Mouse (Mus musculus) midbrain, embryonic 12.5 days (tissue): Measurements from ENCODE around the gene Camta2. TPM values are rescaled to one million over a fixed set of nuclear protein-coding genes. Genes with fewer than 3 reads are reported as not detected.
A peak's percentile ranks its signal among the peaks of the same experiment; 100 is the strongest.

ENCODE experiments used
- ATAC-seq: fragments of 200-750 bp; cut with Nextera tagmentation; 2 replicates; pipeline ENCODE4 v1.8.0; 2017; ENCODE audit warnings: low read depth, moderate TSS enrichment, moderate library complexity; ENCODE audit not compliant: low FRiP score
- H3K27ac ChIP-seq: fragments of 300-500 bp; sonication (generic); replicated peaks from 2 replicates; pipeline ENCODE4 v1.5.1; 2016; ENCODE audit warnings: mild to moderate bottlenecking
- H3K27me3 ChIP-seq: fragments of 300-500 bp; sonication (generic); 2 replicates; pipeline ENCODE4 v1.6.1; 2016; ENCODE audit warnings: mild to moderate bottlenecking
- H3K36me3 ChIP-seq: fragments of 300-500 bp; sonication (generic); 2 replicates; pipeline ENCODE4 v1.6.1; 2016
- H3K4me1 ChIP-seq: fragments of 300-500 bp; sonication (generic); 2 replicates; pipeline ENCODE4 v1.6.1; 2016
- H3K4me2 ChIP-seq: fragments of 300-500 bp; sonication (generic); replicated peaks from 2 replicates; pipeline ENCODE4 v1.6.1; 2016; ENCODE audit warnings: mild to moderate bottlenecking, moderate library complexity
- H3K4me3 ChIP-seq: fragments of 300-500 bp; sonication (generic); 2 replicates; pipeline ENCODE4 v1.5.1; 2016; ENCODE audit warnings: mild to moderate bottlenecking
- H3K9ac ChIP-seq: fragments of 300-500 bp; sonication (generic); replicated peaks from 2 replicates; pipeline ENCODE4 v1.6.1; 2016; ENCODE audit warnings: mild to moderate bottlenecking, moderate library complexity
- H3K9me3 ChIP-seq: fragments of 300-500 bp; sonication (generic); 2 replicates; pipeline ENCODE4 v1.6.1; 2016; ENCODE audit warnings: mild to moderate bottlenecking
- WGBS: fragments of 180-500 bp; shearing (Covaris S2); methylation state at CpG from one replicate; pipeline ENCODE4 v1.1.7; 2016; 5-methylcytosine and 5-hydroxymethylcytosine counted together
- polyA plus RNA-seq: library from polyadenylated mRNA; unstranded; fragments of >200 nt; fragmentation: Nextera tagmentation; extraction: Ambion mirVana; gene quantifications from 2 replicates; pipeline ENCODE4 v1.2.1, GENCODE M21; 2016

Camta2 gene
- 13.0 and 14.9 TPM in 2 replicates for polyA plus RNA-seq

DNA sequence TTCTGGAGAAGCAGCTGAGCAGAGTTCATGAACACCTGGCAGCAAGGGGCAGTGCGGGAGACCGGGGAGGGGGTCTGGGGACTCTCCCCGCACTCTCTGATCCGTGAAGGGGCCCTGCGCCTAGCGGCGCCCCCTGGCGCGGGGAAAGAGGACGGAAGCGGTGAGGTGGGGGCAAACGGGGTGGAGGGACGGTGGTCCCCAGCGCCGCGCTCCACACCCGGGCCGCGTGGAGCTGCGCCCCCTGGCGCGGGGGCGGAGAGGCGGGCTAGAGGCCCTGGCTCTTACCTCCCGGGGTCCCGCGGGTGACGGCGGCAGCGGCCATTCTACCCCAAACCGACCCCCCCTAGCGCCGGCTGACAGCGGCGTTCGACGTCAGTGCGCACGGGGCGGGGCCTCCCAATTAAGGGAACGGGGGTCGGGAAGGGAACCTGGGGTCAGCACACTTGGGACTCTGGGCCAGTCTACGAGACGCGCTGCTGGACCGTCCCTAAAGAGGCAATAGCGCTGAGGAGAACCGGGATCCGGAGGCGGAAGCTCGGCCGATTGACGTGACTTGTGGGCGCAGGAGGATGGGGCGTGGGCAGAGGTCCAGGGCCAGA, at the start of gene Camta2:
Gene Camta2 (minus strand): TSS at position 505 of the 599 bp plus-strand sequence.
- peaks cover 21% of the 10 kb centered on the region for H3K36me3 ChIP-seq
- peak within 1 kb of the TSS; percentile 67 for H3K4me2 ChIP-seq
- peaks cover 23% of the 10 kb centered on the region for H3K4me1 ChIP-seq
- H3K27me3 ChIP-seq = 0 out of 2 replicates have a peak, but pooled peaks cover 3% of the 10 kb centered on the region
- H3K27ac ChIP-seq = peak within 1 kb of the TSS; percentile 70
- H3K9me3 ChIP-seq = no peaks in the 10 kb centered on the region
- 1% methylated on average over 55 of the region's 55 CpGs for WGBS
- peak within 1 kb of the TSS; percentile 83 for H3K4me3 ChIP-seq
- H3K9ac ChIP-seq = peak within 1 kb of the TSS; percentile 78
- ATAC-seq = peak; percentile 87

DNA sequence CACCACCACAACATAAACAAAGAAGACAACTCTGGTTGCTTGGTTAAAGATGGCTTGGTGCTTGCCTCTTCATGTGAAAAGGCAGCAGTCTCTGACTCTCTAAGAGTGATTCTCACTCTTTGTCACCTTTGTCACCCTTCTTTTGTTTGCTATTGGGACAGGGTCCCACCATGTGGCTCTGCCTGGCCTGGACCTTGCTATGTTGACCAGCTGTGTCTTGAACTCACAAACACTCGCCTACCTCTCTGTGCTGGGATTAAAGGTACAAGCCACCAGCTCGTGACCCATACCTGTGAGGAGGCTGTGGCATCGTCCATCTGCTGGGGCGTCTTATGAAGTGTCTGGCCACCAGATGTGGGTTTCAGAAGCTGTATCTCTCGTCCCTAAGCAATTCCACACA, 45.4 kb upstream of the Camta2 start:
- Histone ChIP-seq H3K4me3 (no peak overlapping the region), H3K4me1 (no peaks in the 10 kb centered on the region), H3K9ac (no peak overlapping the region), H3K36me3 (peaks cover 12% of the 10 kb centered on the region), H3K9me3 (no peaks in the 10 kb centered on the region), H3K27me3 (no peaks in the 10 kb centered on the region), H3K27ac (no peak overlapping the region), H3K4me2 (no peak overlapping the region)
- 76% methylated on average over 5 of the region's 5 CpGs for WGBS
- no peak for ATAC-seq

DNA sequence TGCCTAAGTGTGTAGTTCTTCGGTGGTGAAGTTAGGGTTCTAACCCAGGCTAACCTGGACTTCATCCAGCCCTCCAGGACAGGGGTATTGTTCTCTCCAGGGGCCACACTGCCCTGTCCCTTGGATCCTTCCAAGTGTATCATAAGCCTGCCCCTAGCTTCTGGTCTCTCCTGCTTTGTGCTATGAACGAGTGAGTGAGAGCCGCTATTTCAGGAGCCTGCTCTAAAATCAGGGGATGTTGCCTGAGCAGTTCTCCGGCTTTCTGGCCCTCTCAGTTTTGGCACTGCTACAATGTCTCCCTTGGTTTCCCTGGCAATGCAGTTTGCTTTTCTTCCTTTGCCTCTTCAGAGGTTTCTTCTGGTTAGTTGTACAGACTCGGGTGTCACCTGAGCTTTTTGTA, 43.3 kb upstream of the Camta2 start:
- no peaks in the 10 kb centered on the region for H3K9me3 ChIP-seq
- no peak overlapping the region for H3K9ac ChIP-seq
- H3K27ac ChIP-seq = no peak overlapping the region
- H3K4me1 ChIP-seq = no peaks in the 10 kb centered on the region
- H3K27me3 ChIP-seq = no peaks in the 10 kb centered on the region
- no peak overlapping the region for H3K4me2 ChIP-seq
- H3K4me3 ChIP-seq = no peak overlapping the region
- 72% methylated on average over 5 of the region's 5 CpGs for WGBS
- no peak for ATAC-seq
- H3K36me3 ChIP-seq = peaks cover 33% of the 10 kb centered on the region

DNA sequence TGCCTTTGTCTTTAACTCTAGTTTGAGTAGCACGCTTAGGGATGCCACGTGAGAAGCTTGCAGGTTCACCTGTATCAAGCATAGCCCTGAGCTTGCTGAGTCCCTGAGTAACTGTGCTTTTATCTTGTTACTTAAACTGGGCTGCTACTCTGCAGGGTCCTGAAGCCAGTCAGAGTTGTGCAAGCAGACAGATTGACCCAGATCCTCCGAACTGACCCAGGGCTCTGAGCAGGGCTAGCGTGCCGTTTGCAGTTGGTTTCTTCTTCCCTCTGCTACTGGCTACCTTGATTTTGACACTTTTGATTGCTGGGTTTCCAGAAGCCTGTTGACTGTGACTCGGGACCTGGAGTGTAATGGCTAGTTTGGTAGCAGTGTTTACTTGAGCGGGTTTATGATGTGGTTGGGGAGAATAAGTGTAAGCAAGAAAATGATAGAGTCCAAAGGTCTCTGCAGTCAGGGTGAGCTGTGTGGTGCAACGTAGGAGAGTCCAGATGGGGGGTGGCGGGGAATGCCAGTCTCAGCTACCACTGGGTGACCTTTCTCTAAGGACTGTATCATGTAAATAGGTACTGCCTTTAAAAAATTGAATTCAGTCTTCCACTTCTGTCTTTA, 42.6 kb upstream of the Camta2 start:
- Histone ChIP-seq H3K9ac (no peak overlapping the region), H3K4me3 (no peak overlapping the region), H3K27me3 (no peaks in the 10 kb centered on the region), H3K4me1 (no peaks in the 10 kb centered on the region), H3K4me2 (no peak overlapping the region), H3K27ac (no peak overlapping the region), H3K9me3 (no peaks in the 10 kb centered on the region), H3K36me3 (peaks cover 39% of the 10 kb centered on the region)
- ATAC-seq = no peak
- WGBS = 88% methylated on average over 9 of the region's 9 CpGs

DNA sequence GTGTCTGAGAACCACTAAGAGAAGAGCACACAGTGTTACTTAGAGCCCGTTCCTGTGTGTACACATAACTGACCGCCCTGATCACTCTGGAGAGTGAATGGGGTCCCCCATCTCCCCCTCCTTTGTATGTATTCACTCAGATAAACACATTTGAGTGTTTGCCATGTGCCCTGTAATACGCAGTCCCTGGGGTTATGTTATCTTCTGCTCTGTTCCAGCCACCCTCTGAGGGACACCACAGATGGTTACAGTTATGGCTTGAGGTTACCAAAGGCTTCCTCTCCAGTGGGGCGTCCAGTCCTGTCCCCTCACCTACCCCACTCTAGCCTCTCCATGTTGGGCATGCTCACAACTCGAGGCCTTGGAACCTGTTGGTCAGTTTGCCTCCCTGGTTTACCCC, 39.5 kb upstream of the Camta2 start:
- H3K4me3 ChIP-seq = no peak overlapping the region
- no peak overlapping the region for H3K9ac ChIP-seq
- no peak overlapping the region for H3K27ac ChIP-seq
- H3K4me2 ChIP-seq = no peak overlapping the region
- no peak for ATAC-seq
- peaks cover 64% of the 10 kb centered on the region for H3K36me3 ChIP-seq
- H3K9me3 ChIP-seq = no peaks in the 10 kb centered on the region
- WGBS = 94% methylated on average over 5 of the region's 5 CpGs
- no peaks in the 10 kb centered on the region for H3K27me3 ChIP-seq
- no peaks in the 10 kb centered on the region for H3K4me1 ChIP-seq

DNA sequence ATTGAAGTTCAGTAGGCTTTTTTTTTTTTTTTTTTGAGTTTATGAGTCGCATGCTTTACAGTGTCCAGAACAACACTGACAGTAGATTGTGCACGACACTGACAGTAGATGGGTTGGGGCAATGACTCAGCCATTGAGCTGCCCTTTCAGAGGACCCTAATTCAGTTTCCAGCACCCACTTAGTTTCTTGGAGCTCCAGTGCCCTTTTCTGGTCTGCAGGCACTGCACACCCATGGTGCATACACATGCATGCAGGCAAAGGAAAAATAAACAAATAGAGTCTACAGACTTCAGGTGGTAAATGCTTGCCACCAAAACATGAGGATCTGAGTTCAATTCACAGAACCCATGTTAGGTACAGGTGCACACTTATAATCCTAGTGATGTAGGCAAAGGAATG, 38.7 kb upstream of the Camta2 start:
- no peak for ATAC-seq
- peaks cover 68% of the 10 kb centered on the region for H3K36me3 ChIP-seq
- 100% methylated on average over 2 of the region's 2 CpGs for WGBS
- no peak overlapping the region for H3K9ac ChIP-seq
- H3K4me2 ChIP-seq = no peak overlapping the region
- H3K4me3 ChIP-seq = no peak overlapping the region
- H3K27me3 ChIP-seq = no peaks in the 10 kb centered on the region
- no peaks in the 10 kb centered on the region for H3K9me3 ChIP-seq
- H3K4me1 ChIP-seq = no peaks in the 10 kb centered on the region
- no peak overlapping the region for H3K27ac ChIP-seq

DNA sequence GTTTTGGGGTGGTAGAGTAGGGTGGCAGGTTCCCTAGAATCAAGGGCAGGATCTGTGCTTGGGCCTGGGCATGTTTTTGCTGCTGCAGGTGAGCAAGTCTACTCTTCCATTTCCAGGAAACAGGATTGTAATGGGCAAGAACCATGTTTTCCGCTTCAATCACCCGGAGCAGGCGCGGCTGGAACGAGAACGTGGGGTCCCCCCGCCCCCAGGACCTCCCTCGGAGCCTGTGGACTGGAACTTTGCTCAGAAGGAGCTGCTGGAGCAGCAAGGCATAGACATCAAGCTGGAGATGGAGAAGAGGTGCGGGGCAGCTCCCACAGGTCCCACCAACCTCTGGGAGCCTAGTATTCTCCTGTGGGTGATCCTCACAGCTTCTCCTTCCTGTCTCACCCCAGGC, 36.8 kb upstream of the Camta2 start:
- no peaks in the 10 kb centered on the region for H3K9me3 ChIP-seq
- H3K4me3 ChIP-seq = no peak overlapping the region
- peaks cover 84% of the 10 kb centered on the region for H3K36me3 ChIP-seq
- WGBS = 92% methylated on average over 9 of the region's 9 CpGs
- ATAC-seq = no peak
- no peak overlapping the region for H3K4me2 ChIP-seq
- H3K4me1 ChIP-seq = no peaks in the 10 kb centered on the region
- no peak overlapping the region for H3K27ac ChIP-seq
- no peaks in the 10 kb centered on the region for H3K27me3 ChIP-seq
- no peak overlapping the region for H3K9ac ChIP-seq

DNA sequence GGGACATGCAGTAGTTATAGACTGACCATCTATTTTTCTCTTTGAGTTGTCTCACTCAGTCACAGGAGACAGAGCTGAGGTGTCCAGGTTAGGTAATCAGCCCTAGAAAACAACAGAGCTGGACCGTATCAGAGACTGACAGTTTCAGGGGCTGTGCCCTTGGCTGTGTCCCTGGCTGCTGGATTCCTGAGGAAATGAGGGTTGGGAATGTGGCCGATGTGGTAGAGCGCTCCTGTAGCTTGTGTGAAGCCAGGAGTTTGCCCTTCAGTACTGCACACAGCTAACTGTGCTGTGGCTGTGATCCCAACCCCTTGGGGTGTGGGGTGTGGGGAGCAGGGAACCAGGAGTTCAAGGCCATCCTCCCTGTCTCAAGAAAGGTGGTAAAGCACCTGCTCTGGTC, 33.2 kb upstream of the Camta2 start:
- no peak overlapping the region for H3K4me2 ChIP-seq
- no peaks in the 10 kb centered on the region for H3K27me3 ChIP-seq
- no peak for ATAC-seq
- no peaks in the 10 kb centered on the region for H3K4me1 ChIP-seq
- no peak overlapping the region for H3K27ac ChIP-seq
- no peak overlapping the region for H3K9ac ChIP-seq
- no peak overlapping the region for H3K4me3 ChIP-seq
- no peaks in the 10 kb centered on the region for H3K9me3 ChIP-seq
- peaks cover 81% of the 10 kb centered on the region for H3K36me3 ChIP-seq
- WGBS = 98% methylated on average over 3 of the region's 3 CpGs

DNA sequence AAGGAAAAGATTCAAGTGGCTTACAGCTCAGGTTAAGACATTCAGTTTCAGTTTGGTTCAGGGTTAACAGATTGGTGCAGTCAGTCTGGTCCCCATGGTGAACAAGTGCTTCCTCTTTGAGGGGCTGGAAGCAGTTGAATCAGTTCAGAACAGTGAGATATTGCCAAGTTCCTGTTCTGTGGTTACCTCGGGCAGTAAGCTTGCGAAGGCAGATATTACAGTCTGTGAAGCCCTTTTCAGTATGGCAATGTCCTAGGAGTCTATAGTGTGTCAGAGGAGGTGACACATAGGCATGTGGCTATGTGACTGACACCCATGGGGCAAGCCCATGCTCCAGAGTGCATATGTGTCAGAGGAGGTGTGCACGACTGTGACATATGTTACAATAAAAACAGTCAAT, 32.7 kb upstream of the Camta2 start:
- Histone ChIP-seq H3K9me3 (no peaks in the 10 kb centered on the region), H3K4me2 (no peak overlapping the region), H3K9ac (no peak overlapping the region), H3K27me3 (no peaks in the 10 kb centered on the region), H3K4me3 (no peak overlapping the region), H3K4me1 (no peaks in the 10 kb centered on the region), H3K27ac (no peak overlapping the region), H3K36me3 (peaks cover 76% of the 10 kb centered on the region)
- 94% methylated on average over 3 of the region's 3 CpGs for WGBS
- no peak for ATAC-seq

DNA sequence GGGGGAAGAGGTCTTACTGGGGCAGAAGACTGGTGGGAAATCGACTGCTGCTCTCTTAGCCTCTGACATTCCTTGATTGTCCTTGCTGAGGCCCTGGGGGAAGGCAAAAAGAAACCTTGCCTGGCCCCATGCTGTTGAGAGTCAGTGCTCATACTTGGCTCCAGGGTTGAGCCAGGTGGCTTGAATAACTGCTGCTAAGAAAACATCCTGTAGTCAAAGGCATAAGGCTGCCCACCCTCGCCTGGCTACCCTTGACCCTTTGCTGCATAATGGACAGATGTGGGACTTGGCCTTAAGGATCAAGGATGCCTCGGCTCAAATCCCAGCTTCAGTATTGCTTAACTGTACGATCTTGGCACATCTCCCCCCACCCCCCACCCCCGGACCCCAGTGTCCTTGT, 30.6 kb upstream of the Camta2 start:
- no peaks in the 10 kb centered on the region for H3K9me3 ChIP-seq
- H3K9ac ChIP-seq = no peak overlapping the region
- H3K27me3 ChIP-seq = no peaks in the 10 kb centered on the region
- no peak overlapping the region for H3K4me2 ChIP-seq
- no peak for ATAC-seq
- H3K4me3 ChIP-seq = no peak overlapping the region
- no peak overlapping the region for H3K27ac ChIP-seq
- peaks cover 56% of the 10 kb centered on the region for H3K36me3 ChIP-seq
- H3K4me1 ChIP-seq = no peaks in the 10 kb centered on the region
- 82% methylated on average over 5 of the region's 5 CpGs for WGBS

DNA sequence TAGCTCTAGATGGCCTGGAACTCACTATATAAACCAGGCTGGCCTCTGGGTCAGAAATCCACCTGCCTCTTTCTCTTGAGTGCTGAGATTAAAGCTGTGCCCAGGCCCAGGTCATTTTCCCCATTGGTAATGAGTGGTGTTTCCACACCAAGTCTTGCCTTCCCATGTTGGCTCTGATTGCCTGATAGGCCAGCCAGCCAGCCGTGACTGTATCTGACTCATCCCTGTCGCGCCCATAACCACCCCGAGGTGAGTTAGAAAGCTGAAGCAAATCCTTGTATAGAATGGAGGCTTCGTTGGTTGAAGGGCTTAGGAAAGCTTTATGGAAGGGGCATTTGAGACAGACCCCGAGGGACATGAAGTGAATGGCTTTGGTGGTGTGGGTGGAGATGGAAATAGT, 27.9 kb upstream of the Camta2 start:
- Histone ChIP-seq H3K27ac (no peak overlapping the region), H3K9me3 (no peaks in the 10 kb centered on the region), H3K4me3 (no peak overlapping the region), H3K9ac (no peak overlapping the region), H3K36me3 (peaks cover 54% of the 10 kb centered on the region), H3K4me2 (no peak overlapping the region), H3K27me3 (no peaks in the 10 kb centered on the region), H3K4me1 (no peaks in the 10 kb centered on the region)
- 78% methylated on average over 6 of the region's 6 CpGs for WGBS
- ATAC-seq = no peak

DNA sequence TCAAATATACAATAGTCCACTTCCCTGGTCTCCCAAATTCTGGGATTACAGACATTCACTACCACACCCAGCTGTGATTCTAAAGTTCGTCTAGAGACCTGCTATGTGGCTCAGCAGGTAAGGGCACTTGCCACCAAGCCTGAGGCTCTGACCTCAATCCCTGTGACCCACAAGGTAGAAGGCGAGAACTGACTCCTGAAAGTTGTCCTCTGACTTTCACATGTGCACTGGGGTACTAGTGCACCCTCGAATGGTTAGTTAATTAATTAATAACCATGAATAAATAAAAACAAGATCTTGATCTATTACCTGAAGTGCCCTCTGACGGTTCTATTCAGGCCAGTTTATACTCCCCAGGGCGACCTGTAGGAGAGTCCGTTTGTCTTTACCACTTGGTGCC, 25.3 kb upstream of the Camta2 start:
- H3K27ac ChIP-seq = no peak overlapping the region
- H3K36me3 ChIP-seq = peaks cover 50% of the 10 kb centered on the region

DNA sequence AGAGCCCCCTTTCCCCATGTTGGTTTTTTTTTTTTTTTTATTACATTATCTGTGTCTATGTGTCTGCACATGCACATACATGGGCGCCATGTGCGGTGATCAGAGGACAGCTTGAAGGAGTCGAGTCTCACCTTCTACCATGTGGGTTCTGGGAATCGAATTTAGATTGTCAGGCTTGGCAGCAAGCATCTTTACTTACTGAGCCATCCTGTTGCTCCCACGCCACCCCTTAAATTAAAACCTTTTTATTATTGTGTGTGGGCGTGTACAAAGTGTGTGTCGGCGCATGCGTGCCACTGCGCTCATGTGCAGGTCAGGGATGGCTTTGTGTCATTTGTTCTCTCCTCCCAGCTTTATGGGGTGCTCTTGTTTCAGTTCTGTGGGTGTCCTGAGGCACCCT, 23.1 kb upstream of the Camta2 start:
- Histone ChIP-seq H3K27ac (no peak overlapping the region), H3K27me3 (no peaks in the 10 kb centered on the region), H3K9ac (no peak overlapping the region), H3K36me3 (peaks cover 59% of the 10 kb centered on the region), H3K4me1 (no peaks in the 10 kb centered on the region), H3K4me3 (no peak overlapping the region), H3K9me3 (no peaks in the 10 kb centered on the region), H3K4me2 (no peak overlapping the region)
- WGBS = 94% methylated on average over 10 of the region's 10 CpGs
- no peak for ATAC-seq

More for the DNA sequence above, 25.3 kb upstream of the Camta2 start:
- WGBS = 86% methylated on average over 6 of the region's 6 CpGs
- no peaks in the 10 kb centered on the region for H3K9me3 ChIP-seq
- H3K9ac ChIP-seq = no peak overlapping the region
- ATAC-seq = no peak
- H3K4me2 ChIP-seq = no peak overlapping the region
- no peak overlapping the region for H3K4me3 ChIP-seq
- H3K4me1 ChIP-seq = no peaks in the 10 kb centered on the region
- no peaks in the 10 kb centered on the region for H3K27me3 ChIP-seq
